Mouse (Mus musculus) midbrain, embryonic 16.5 days (tissue): Measurements from ENCODE around the gene Tpsb2. TPM values are rescaled to one million over a fixed set of nuclear protein-coding genes. Genes with fewer than 3 reads are reported as not detected.

Experiments
- ATAC-seq: fragments of 200-750 bp; cut with Nextera tagmentation; 2 replicates; pipeline ENCODE4 v1.8.0; 2017; ENCODE audit warnings: moderate TSS enrichment
- H3K27ac ChIP-seq: fragments of 300-500 bp; sonication (generic); 2 replicates; pipeline ENCODE4 v1.5.1; 2014; ENCODE audit warnings: mild to moderate bottlenecking, low read length, mixed read lengths
- H3K27me3 ChIP-seq: fragments of 300-500 bp; sonication (generic); 2 replicates; pipeline ENCODE4 v1.6.1; 2014; ENCODE audit warnings: low read depth, low read length, mixed read lengths; ENCODE audit not compliant: control insufficient read depth, insufficient read depth
- H3K36me3 ChIP-seq: fragments of 300-500 bp; sonication (generic); 2 replicates; pipeline ENCODE4 v1.6.1; 2014; ENCODE audit warnings: mild to moderate bottlenecking, low read length, moderate library complexity, mixed read lengths; ENCODE audit not compliant: control insufficient read depth, insufficient read depth
- H3K4me1 ChIP-seq: fragments of 300-500 bp; sonication (generic); 2 replicates; pipeline ENCODE4 v1.6.1; 2014; ENCODE audit warnings: mild to moderate bottlenecking, low read length, mixed read lengths; ENCODE audit not compliant: control insufficient read depth, insufficient read depth
- H3K4me2 ChIP-seq: fragments of 300-500 bp; sonication (generic); 2 replicates; pipeline ENCODE4 v1.6.1; 2014; ENCODE audit warnings: mild to moderate bottlenecking, low read length, mixed read lengths
- H3K4me3 ChIP-seq: fragments of 300-500 bp; sonication (generic); 2 replicates; pipeline ENCODE4 v1.5.1; 2014; ENCODE audit warnings: low read depth, mild to moderate bottlenecking, low read length, moderate library complexity, mixed read lengths
- H3K9ac ChIP-seq: fragments of 300-500 bp; sonication (generic); 2 replicates; pipeline ENCODE4 v1.6.1; 2014; ENCODE audit warnings: low read depth, low read length, mixed read lengths
- H3K9me3 ChIP-seq: fragments of 300-500 bp; sonication (generic); replicated peaks from 2 replicates; pipeline ENCODE4 v1.6.1; 2014; ENCODE audit warnings: mild to moderate bottlenecking, low read length, mixed read lengths; ENCODE audit not compliant: control insufficient read depth, poor library complexity, severe bottlenecking
- WGBS: fragments of 180-500 bp; shearing (Covaris S2); extraction: QIAGEN DNeasy Blood & Tissue Kit; methylation state at CpG from one replicate; pipeline ENCODE4 v1.1.7; 2014; 5-methylcytosine and 5-hydroxymethylcytosine counted together
- polyA plus RNA-seq: library from polyadenylated mRNA; unstranded; fragments of >200 nt; fragmentation: Nextera tagmentation; extraction: Ambion mirVana; gene quantifications from 2 replicates; pipeline ENCODE4 v1.2.1, GENCODE M21; 2015

Tpsb2 gene
- polyA plus RNA-seq, 1 experiment from 2014 or later = 0.23 TPM

GRCm38 (mm10) chr17:25345462-25345861 is 20.6 kb upstream of the Tpsb2 start, which contains the start of gene Tpsab1:
TSS of gene Tpsab1 (minus strand) at chr17:25345562.
- Histone ChIP-seq H3K4me3 (no peak within 1 kb of the TSS), H3K27ac (no peak within 1 kb of the TSS), H3K4me1 (no peaks in the 10 kb centered on the region), H3K36me3 (no peaks in the 10 kb centered on the region), H3K9ac (no peak within 1 kb of the TSS), H3K9me3 (no peaks in the 10 kb centered on the region), H3K27me3 (no peaks in the 10 kb centered on the region), H3K4me2 (no peak within 1 kb of the TSS)
- no peak for ATAC-seq
- 99% methylated on average over 4 of the region's 4 CpGs for WGBS

GRCm38 (mm10) chr17:25361291-25361690 is 4.8 kb upstream of the Tpsb2 start:
- Histone ChIP-seq H3K4me2 (no peak overlapping the region), H3K27ac (no peak overlapping the region), H3K9ac (no peak overlapping the region), H3K4me3 (no peak overlapping the region), H3K36me3 (no peaks in the 10 kb centered on the region), H3K27me3 (no peaks in the 10 kb centered on the region), H3K4me1 (no peaks in the 10 kb centered on the region), H3K9me3 (no peaks in the 10 kb centered on the region)
- ATAC-seq = no peak
- 66% methylated on average over 2 of the region's 2 CpGs for WGBS

GRCm38 (mm10) chr17:25363726-25364125 is 2.4 kb upstream of the Tpsb2 start:
- Histone ChIP-seq H3K9me3 (no peaks in the 10 kb centered on the region), H3K27ac (no peak overlapping the region), H3K4me3 (no peak overlapping the region), H3K36me3 (no peaks in the 10 kb centered on the region), H3K4me2 (no peak overlapping the region), H3K9ac (no peak overlapping the region), H3K4me1 (no peaks in the 10 kb centered on the region), H3K27me3 (no peaks in the 10 kb centered on the region)
- WGBS = 10% methylated on average over 1 of the region's 1 CpGs
- no peak for ATAC-seq

- WGBS = 74% methylated on average over 3 of the region's 3 CpGs
- no peak within 1 kb of the TSS for H3K27ac ChIP-seq
- no peaks in the 10 kb centered on the region for H3K36me3 ChIP-seq
- H3K4me1 ChIP-seq = no peaks in the 10 kb centered on the region
- H3K4me2 ChIP-seq = no peak within 1 kb of the TSS
- no peaks in the 10 kb centered on the region for H3K9me3 ChIP-seq
- H3K9ac ChIP-seq = no peak within 1 kb of the TSS
- H3K27me3 ChIP-seq = no peaks in the 10 kb centered on the region
- H3K4me3 ChIP-seq = no peak within 1 kb of the TSS
- ATAC-seq = no peak
These were observed 2.9 kb downstream of the Tpsb2 start, which contains the start of gene Tpsg1 for GRCm38 (mm10) chr17:25368973-25369372. TSS of gene Tpsg1 (plus strand) at chr17:25369273.

GRCm38 (mm10) chr17:25372491-25372890 is 6.4 kb downstream of the Tpsb2 start:
- Histone ChIP-seq H3K36me3 (peaks cover 12% of the 10 kb centered on the region; the same call in 1 of the 2 replicates), H3K27me3 (no peaks in the 10 kb centered on the region), H3K4me1 (no peaks in the 10 kb centered on the region), H3K27ac (no peak overlapping the region), H3K9ac (no peak overlapping the region), H3K4me3 (no peak overlapping the region), H3K9me3 (no peaks in the 10 kb centered on the region), H3K4me2 (no peak overlapping the region)
- 78% methylated on average over 8 of the region's 8 CpGs for WGBS
- ATAC-seq = no peak

GRCm38 (mm10) chr17:25374011-25374410 is 7.9 kb downstream of the Tpsb2 start:
- WGBS = 50% methylated on average over 9 of the region's 9 CpGs
- Histone ChIP-seq H3K27ac (no peak overlapping the region), H3K9me3 (no peaks in the 10 kb centered on the region), H3K4me2 (no peak overlapping the region), H3K4me3 (no peak overlapping the region), H3K27me3 (no peaks in the 10 kb centered on the region), H3K4me1 (no peaks in the 10 kb centered on the region), H3K9ac (no peak overlapping the region), H3K36me3 (peaks cover 16% of the 10 kb centered on the region; the same call in 1 of the 2 replicates)
- no peak for ATAC-seq

GRCm38 (mm10) chr17:25394526-25394925 is 28.4 kb downstream of the Tpsb2 start:
- H3K4me1 ChIP-seq = 0 out of 2 replicates have a peak, but pooled peaks cover 4% of the 10 kb centered on the region
- peaks cover 8% of the 10 kb centered on the region; the same call in 1 of the 2 replicates for H3K36me3 ChIP-seq
- H3K4me3 ChIP-seq = no peak overlapping the region
- 87% methylated on average over 4 of the region's 4 CpGs for WGBS
- ATAC-seq = no peak
- H3K4me2 ChIP-seq = no peak overlapping the region
- H3K9ac ChIP-seq = no peak overlapping the region
- no peak overlapping the region for H3K27ac ChIP-seq
- H3K27me3 ChIP-seq = no peaks in the 10 kb centered on the region
- H3K9me3 ChIP-seq = no peaks in the 10 kb centered on the region

- no peak overlapping the region for H3K9ac ChIP-seq
- 0 out of 2 replicates have a peak, but pooled peaks cover 4% of the 10 kb centered on the region for H3K4me1 ChIP-seq
- H3K4me3 ChIP-seq = no peak overlapping the region
- no peaks in the 10 kb centered on the region for H3K9me3 ChIP-seq
- H3K36me3 ChIP-seq = peaks cover 2% of the 10 kb centered on the region; the same call in 1 of the 2 replicates
- ATAC-seq = peak; percentile 61
- no peaks in the 10 kb centered on the region for H3K27me3 ChIP-seq
- H3K27ac ChIP-seq = no peak overlapping the region
- H3K4me2 ChIP-seq = no peak overlapping the region
- WGBS = 29% methylated on average over 14 of the region's 14 CpGs
These were observed 31.9 kb downstream of the Tpsb2 start for GRCm38 (mm10) chr17:25397804-25398519.

- Histone ChIP-seq H3K27me3 (no peaks in the 10 kb centered on the region), H3K4me1 (peaks cover 4% of the 10 kb centered on the region; the same call in 1 of the 2 replicates), H3K4me3 (no peak overlapping the region), H3K9me3 (no peaks in the 10 kb centered on the region), H3K27ac (no peak overlapping the region), H3K4me2 (no peak overlapping the region), H3K9ac (no peak overlapping the region), H3K36me3 (peaks cover 2% of the 10 kb centered on the region; the same call in 1 of the 2 replicates)
- peak; percentile 7; the same call in 1 of the 2 replicates for ATAC-seq
- WGBS = 45% methylated on average over 13 of the region's 13 CpGs
These were observed 32.4 kb downstream of the Tpsb2 start for GRCm38 (mm10) chr17:25398520-25398838.
